Mouse (Mus musculus): ENCODE measurements around the gene Zfp14.

DNA sequence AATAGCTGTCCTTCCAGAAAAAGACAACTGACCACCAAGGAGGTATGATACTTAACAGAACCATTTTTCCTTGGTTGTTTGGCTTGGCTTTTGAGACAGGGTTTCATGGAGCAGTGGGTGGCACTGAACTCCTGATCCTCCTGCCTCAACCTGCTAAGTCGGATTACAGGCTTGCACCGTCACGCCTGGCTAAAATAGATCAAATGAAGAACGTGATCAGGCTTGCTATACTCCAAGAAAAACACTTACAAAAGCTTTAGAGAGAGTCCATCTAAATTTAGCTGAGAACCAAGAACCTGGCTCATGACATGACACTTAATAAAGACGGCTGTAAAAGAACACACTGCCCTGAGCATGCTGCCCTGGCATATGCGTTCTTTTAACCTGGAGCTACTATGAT lies 9.2 kb upstream of the Zfp14 start:
- no peak for TF ChIP-seq POLR2A (IDR thresholded peaks at IDR 0.05; ENCODE audit: borderline replicate concordance, extremely low read depth, low read depth, low read length)
- no peak for TF ChIP-seq CTCF (IDR thresholded peaks at IDR 0.05; ENCODE audit: insufficient read depth, low read length)

Measured in lung, adult 2 months (tissue).